Mouse (Mus musculus) CH12.LX (cell line): ENCODE measurements at regions not wholly inside any gene's neighbourhood (a gene's known extent, or its start where the extent isn't known, plus 50 kb on each side); places are given as distances from the start of the nearest gene placed in this dataset.

Source experiments
- DNase-seq: peaks from one replicate; pipeline ENCODE4 v3.0.0-alpha.2; 2013; ENCODE audit errors: extremely low read depth
- H3K27ac ChIP-seq: 2 replicates; pipeline ENCODE4 v1.5.1; 2012; ENCODE audit warnings: low read depth, mild to moderate bottlenecking, control low read depth, moderate library complexity; ENCODE audit not compliant: insufficient read depth
- H3K27me3 ChIP-seq: replicated peaks from 2 replicates; pipeline ENCODE3; 2012; ENCODE audit warnings: inconsistent platforms
- H3K36me3 ChIP-seq, 2 experiments: replicated peaks in 1 of 2; 2 replicates each; pipeline versions ENCODE3 to v1.6.1; 2012; ENCODE audit warnings: inconsistent platforms in 1 of 2, low read length in 1 of 2, mild to moderate bottlenecking in 1 of 2, mixed read lengths in 1 of 2, moderate library complexity in 1 of 2; ENCODE audit not compliant: control insufficient read depth in 1 of 2, insufficient read depth in 1 of 2
- H3K4me1 ChIP-seq, 2 experiments: 2 replicates each; pipeline ENCODE4 v1.6.1; 2012; ENCODE audit warnings: inconsistent platforms in 1 of 2, moderate library complexity in 1 of 2; ENCODE audit not compliant: insufficient read depth in 2 of 2, control insufficient read depth in 1 of 2
- H3K4me2 ChIP-seq: 2 replicates; pipeline ENCODE4 v1.6.1; 2012; ENCODE audit warnings: low read depth, mild to moderate bottlenecking, control low read depth; ENCODE audit not compliant: poor library complexity, insufficient read depth, severe bottlenecking
- H3K4me3 ChIP-seq, 3 experiments: fragments of 150-350 bp in 1 of 3; sonication (generic) in 1 of 3; replicated peaks in 1 of 3; 2 replicates each; pipeline versions ENCODE3 to v1.5.1; 2011 to 2012; ENCODE audit warnings: low read depth in 2 of 3, low read length in 2 of 3, mild to moderate bottlenecking in 2 of 3, moderate library complexity in 2 of 3, control low read depth in 1 of 3, improper control_type of control experiment in 1 of 3, inconsistent platforms in 1 of 3, mixed read lengths in 1 of 3; ENCODE audit not compliant: poor library complexity in 1 of 3
- H3K79me2 ChIP-seq: replicated peaks from 2 replicates; pipeline ENCODE4 v1.6.1; 2012; ENCODE audit warnings: mild to moderate bottlenecking, moderate library complexity; ENCODE audit not compliant: control insufficient read depth, poor library complexity, insufficient read depth, severe bottlenecking; ENCODE audit errors: extremely low read depth
- H3K9ac ChIP-seq: 2 replicates; pipeline ENCODE4 v1.6.1; 2012; ENCODE audit warnings: low read depth, mild to moderate bottlenecking, control low read depth, moderate library complexity; ENCODE audit not compliant: insufficient read depth
- H3K9me3 ChIP-seq: replicated peaks from 2 replicates; pipeline ENCODE3; 2012; ENCODE audit warnings: low read length, inconsistent platforms, mixed read lengths
- CHD1 ChIP-seq: IDR thresholded peaks from 2 replicates; pipeline ENCODE4 v1.6.1; 2012; ENCODE audit warnings: low read depth, low read length, improper control_type of control experiment, inconsistent platforms
- CHD2 ChIP-seq: IDR thresholded peaks from 2 replicates; pipeline ENCODE4 v1.6.1; 2011; ENCODE audit warnings: low read length, improper control_type of control experiment
- CTCF ChIP-seq, 2 experiments: IDR thresholded peaks in 1 of 2; conservative IDR thresholded peaks in 1 of 2; 2 replicates each; pipeline ENCODE4 v1.5.1; 2011 to 2012; ENCODE audit warnings: low read depth in 2 of 2, low read length in 2 of 2, improper control_type of control experiment in 1 of 2, inconsistent platforms in 1 of 2, mild to moderate bottlenecking in 1 of 2, moderate library complexity in 1 of 2
- E2F4 ChIP-seq: IDR thresholded peaks from 2 replicates; pipeline ENCODE4 v1.6.1; 2011; ENCODE audit warnings: low read depth, low read length, improper control_type of control experiment; ENCODE audit not compliant: insufficient replicate concordance
- ELF1 ChIP-seq: IDR thresholded peaks from 2 replicates; pipeline ENCODE4 v1.6.1; 2014; ENCODE audit warnings: low read depth, mild to moderate bottlenecking, inconsistent platforms, low read length, improper control_type of control experiment
- EP300 ChIP-seq: IDR thresholded peaks from 2 replicates; pipeline ENCODE4 v1.6.1; 2011; ENCODE audit warnings: low read length, improper control_type of control experiment
- GABPA ChIP-seq: IDR thresholded peaks from 2 replicates; pipeline ENCODE4 v1.6.1; 2012; ENCODE audit warnings: low read depth, low read length, improper control_type of control experiment, inconsistent platforms; ENCODE audit not compliant: insufficient replicate concordance
- JUN ChIP-seq: IDR thresholded peaks from 2 replicates; pipeline ENCODE4 v1.6.1; 2011; ENCODE audit warnings: low read depth, mild to moderate bottlenecking, low read length, improper control_type of control experiment, moderate library complexity; ENCODE audit not compliant: insufficient read depth
- KAT2A ChIP-seq: IDR thresholded peaks from 2 replicates; pipeline ENCODE4 v1.6.1; 2012; ENCODE audit warnings: low read length, improper control_type of control experiment, inconsistent platforms; ENCODE audit not compliant: insufficient replicate concordance
- MAFK ChIP-seq: IDR thresholded peaks from 2 replicates; pipeline ENCODE4 v1.6.1; 2011; ENCODE audit warnings: low read length, improper control_type of control experiment; ENCODE audit not compliant: insufficient replicate concordance
- MAX ChIP-seq: IDR thresholded peaks from 2 replicates; pipeline ENCODE4 v1.6.1; 2011; ENCODE audit warnings: low read length, improper control_type of control experiment
- NELFE ChIP-seq: IDR thresholded peaks from 2 replicates; pipeline ENCODE4 v1.6.1; 2011; ENCODE audit warnings: low read depth, low read length, improper control_type of control experiment
- NRF1 ChIP-seq: IDR thresholded peaks from 2 replicates; pipeline ENCODE4 v1.6.1; 2014; ENCODE audit warnings: low read depth, mild to moderate bottlenecking, inconsistent platforms, low read length, improper control_type of control experiment, moderate library complexity
- POLR2A ChIP-seq: IDR thresholded peaks from 2 replicates; pipeline ENCODE4 v1.6.1; 2011; ENCODE audit warnings: low read depth, mild to moderate bottlenecking, improper control_type of control experiment, low read length
- TBP ChIP-seq: conservative IDR thresholded peaks from 2 replicates; pipeline ENCODE4 v1.6.1; 2011; ENCODE audit warnings: low read depth, low read length, improper control_type of control experiment
- UBTF ChIP-seq: IDR thresholded peaks from 2 replicates; pipeline ENCODE4 v1.6.1; 2012; ENCODE audit warnings: low read depth, mild to moderate bottlenecking, inconsistent platforms, low read length, improper control_type of control experiment, moderate library complexity
- USF1 ChIP-seq: IDR thresholded peaks from 2 replicates; pipeline ENCODE4 v1.6.1; 2014; ENCODE audit warnings: low read depth, mild to moderate bottlenecking, inconsistent platforms, low read length, improper control_type of control experiment
- ZKSCAN1 ChIP-seq: IDR thresholded peaks from 2 replicates; pipeline ENCODE4 v1.6.1; 2012; ENCODE audit warnings: low read depth, inconsistent platforms, low read length, improper control_type of control experiment, borderline replicate concordance
- ZNF384 ChIP-seq: IDR thresholded peaks from 2 replicates; pipeline ENCODE4 v1.6.1; 2012; ENCODE audit warnings: low read depth, low read length, improper control_type of control experiment, inconsistent platforms
- dilution Hi-C: fragments of 300-500 bp; cut with MboI; formaldehyde crosslinking; loops from 2 replicates; pipeline ENCODE4 v1.14.3; 2020; ENCODE audit warnings: low sequenced_read_pairs; ENCODE audit not compliant: extremely low pct_unique_long_range_greater_than_20kb, extremely low pct_ligation_motif_present
- in situ Hi-C: fragments of 300-500 bp; cut with MboI; formaldehyde crosslinking; loops from 3 replicates; pipeline ENCODE4 v1.14.3; 2019; ENCODE audit warnings: low sequenced_read_pairs, low pct_ligation_motif_present, low pct_unique_long_range_greater_than_20kb, mixed read lengths

DNA sequence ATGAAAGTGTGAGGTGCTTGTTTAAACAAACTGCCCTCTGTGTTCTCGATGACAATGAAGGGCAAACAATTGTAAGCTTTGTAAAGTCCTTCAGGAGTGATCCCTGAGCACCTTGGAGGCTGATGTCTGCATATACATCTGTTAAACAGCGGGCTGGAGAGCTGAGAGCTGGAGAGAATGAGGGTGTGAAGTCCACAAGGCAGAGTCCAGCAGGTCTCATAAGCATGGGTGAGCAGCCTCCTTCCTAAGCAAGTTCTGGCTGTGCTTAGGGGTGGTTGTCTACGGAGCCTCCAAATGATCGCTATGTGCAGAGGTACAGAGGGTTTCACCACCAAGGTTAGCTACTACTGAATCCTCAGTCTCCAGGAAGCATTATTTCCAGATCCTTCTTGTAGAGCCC lies 350.2 kb downstream of the Ankrd50 start:
- no peak overlapping the region for H3K9ac ChIP-seq
- H3K36me3 ChIP-seq, result no peaks in the 10 kb centered on the region
- H3K79me2 ChIP-seq, result no peaks in the 10 kb centered on the region
- DNase-seq, result no peak
- no peak overlapping the region for H3K4me2 ChIP-seq
- dilution Hi-C loops, result no loop called here
- no peak for TF ChIP-seq ZKSCAN1
- no peak for TF ChIP-seq USF1
- TF ChIP-seq KAT2A, result no peak
- TF ChIP-seq TBP, result no peak
- TF ChIP-seq EP300, result no peak
- no peak for TF ChIP-seq MAFK
- no peak for TF ChIP-seq NELFE
- TF ChIP-seq UBTF, result no peak
- TF ChIP-seq POLR2A, result no peak
- TF ChIP-seq CTCF (conservative IDR thresholded peaks at IDR 0.05 in 1 of 2, IDR thresholded peaks at IDR 0.05 in 1 of 2; ENCODE audit: low read depth in 2 of 2, low read length in 2 of 2), result no peak
- no peak for TF ChIP-seq NRF1
- no peak for TF ChIP-seq MAX
- no peak for TF ChIP-seq GABPA
- TF ChIP-seq CHD1, result no peak
- no peak for TF ChIP-seq ELF1
- TF ChIP-seq, all 38 proteins: peak for 0
- in situ Hi-C loops, result no loop called here
- H3K4me3 ChIP-seq, result no peak overlapping the region
- H3K27me3 ChIP-seq, result no peaks in the 10 kb centered on the region
- peaks cover 0 to 10% of the 10 kb centered on the region in 2 experiments; a peak in 2 of 4 replicates for H3K4me1 ChIP-seq
- H3K27ac ChIP-seq, result no peak overlapping the region
- no peaks in the 10 kb centered on the region for H3K9me3 ChIP-seq

DNA sequence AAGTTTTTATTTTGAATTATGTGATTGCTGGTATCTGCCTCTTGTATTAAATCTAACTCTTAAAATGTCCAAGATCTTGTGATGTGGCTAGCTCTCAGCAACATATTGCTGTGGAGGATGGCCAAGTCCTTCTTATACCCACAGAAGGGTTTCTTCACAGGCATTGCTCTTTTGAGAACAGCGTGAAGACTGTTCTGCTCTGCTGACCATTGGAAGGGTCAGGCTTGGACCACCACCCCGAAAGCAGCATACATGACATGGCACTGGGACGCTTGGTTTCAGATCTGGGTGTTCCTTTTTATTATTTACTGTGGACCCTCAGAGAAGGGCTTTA lies 352.8 kb downstream of the Ankrd50 start:
- Histone ChIP-seq H3K4me2 (no peak overlapping the region), H3K9ac (no peak overlapping the region), H3K27me3 (no peaks in the 10 kb centered on the region), H3K4me3 (no peak overlapping the region), H3K79me2 (no peaks in the 10 kb centered on the region), H3K27ac (no peak overlapping the region), H3K4me1 (peaks cover 0 to 13% of the 10 kb centered on the region in 2 experiments; a peak in 2 of 4 replicates), H3K36me3 (no peaks in the 10 kb centered on the region), H3K9me3 (no peaks in the 10 kb centered on the region)
- DNase-seq, result no peak
- in situ Hi-C loops (no loop called here), dilution Hi-C loops (no loop called here)
- TF ChIP-seq JUN (no peak), ZNF384 (no peak), CHD2 (no peak), E2F4 (no peak)
